Mouse (Mus musculus) liver, adult 2 months (tissue): Measurements from ENCODE around the gene Capza2.

ENCODE experiments used
- CTCF ChIP-seq: fragments of 200-500 bp; IDR thresholded peaks from 2 replicates; pipeline ENCODE4 v1.5.1; 2011; ENCODE audit warnings: low read depth, low read length, control low read depth
- POLR2A ChIP-seq: fragments of 200-500 bp; IDR thresholded peaks from 2 replicates; pipeline ENCODE4 v1.6.1; 2011; ENCODE audit warnings: low read length, control low read depth; ENCODE audit not compliant: insufficient read depth; ENCODE audit errors: extremely low read depth

DNA sequence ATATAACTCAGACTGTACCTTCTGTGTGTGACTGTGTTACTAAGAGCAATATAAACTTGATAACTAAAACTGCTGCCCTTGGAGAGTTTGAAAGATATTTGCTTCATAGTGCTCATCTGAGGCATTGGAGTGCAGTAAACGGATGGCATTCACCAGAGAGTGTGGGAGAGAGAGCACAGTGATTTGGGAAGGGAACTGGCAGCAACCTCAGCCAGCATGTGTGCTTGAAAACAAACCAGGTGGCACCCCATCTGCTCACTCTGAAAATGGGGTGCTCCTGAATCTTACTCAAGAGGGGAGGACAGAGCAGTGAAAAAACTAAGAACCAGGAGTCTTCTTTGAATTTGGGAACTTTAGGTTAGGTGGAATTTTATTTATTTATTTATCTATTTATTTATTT, 21.3 kb downstream of the Capza2 start:
- TF ChIP-seq POLR2A (no peak), CTCF (no peak)
